Mouse (Mus musculus) adrenal gland, adult 2 months (tissue): Measurements from ENCODE around the gene Phb2. TPM values are rescaled to one million over a fixed set of nuclear protein-coding genes. Genes with fewer than 3 reads are reported as not detected.

Experiments used
- DNase-seq: peaks from one replicate; pipeline ENCODE4 v3.0.0; 2021
- microRNA-seq, 2 experiments: library from miRNA; unstranded; fragments of <30 nt; microRNA quantifications; one replicate each; pipeline ENCODE4 v1.2.0; 2021
- polyA plus RNA-seq: library from polyadenylated mRNA; depleted of rRNA; stranded (reverse); fragments of >200 nt; gene quantifications from 2 replicates; pipeline ENCODE4 v1.2.3, GENCODE M21; 2012; rRNA removed
- total RNA-seq, 2 experiments: library from RNA; stranded (reverse); gene quantifications; 2 replicates each; pipeline ENCODE4 v1.2.3; 2021

Gene Phb2
- total and polyA plus RNA-seq, 3 experiments = 181 to 294 (median 286) TPM

- DNase-seq = no peak
Measured at GRCm38 (mm10) chr6:124746654-124747632, 34.8 kb downstream of the Phb2 start.

DNA sequence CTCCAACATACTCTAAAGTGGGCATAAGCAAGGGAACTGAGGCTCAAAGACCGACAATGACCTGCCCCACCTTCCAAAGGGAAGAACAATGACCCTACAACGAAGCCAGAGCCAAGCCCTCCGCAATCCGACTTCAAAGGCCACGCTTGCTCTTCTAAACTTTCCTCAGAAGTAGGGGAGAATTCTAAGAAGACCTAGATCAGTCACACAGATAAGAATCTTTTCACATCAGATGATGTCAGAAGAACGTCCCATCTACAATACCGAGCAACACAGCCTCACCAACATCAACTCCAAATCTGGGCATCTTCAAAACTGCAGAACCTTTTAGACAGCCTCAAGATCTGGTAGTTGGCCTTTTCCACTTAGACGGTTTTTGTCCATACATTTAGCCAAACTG, 38.3 kb downstream of the Phb2 start:
- no peak for DNase-seq

DNA sequence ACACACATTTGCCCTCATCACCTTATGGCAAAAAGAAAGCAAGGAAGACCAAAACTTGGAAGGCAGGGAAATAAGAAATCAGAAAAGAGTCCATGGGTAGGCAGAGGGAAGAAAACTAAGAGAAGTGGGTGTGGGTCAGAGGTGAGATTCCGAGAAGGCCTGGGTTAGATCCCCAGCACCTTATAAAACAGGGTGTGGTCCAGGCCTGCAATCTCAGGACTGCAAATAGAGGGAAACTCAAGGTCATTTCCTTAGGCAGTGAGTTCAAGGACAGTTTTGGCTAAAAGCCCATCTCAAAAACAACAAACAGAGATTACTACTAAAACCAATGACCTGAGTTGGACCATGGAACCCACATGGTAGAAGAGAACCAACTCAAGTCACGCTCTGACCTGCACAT, 41.7 kb downstream of the Phb2 start:
- DNase-seq = no peak

- no peak for DNase-seq
Measured at GRCm38 (mm10) chr6:124755306-124755705, 43.2 kb downstream of the Phb2 start.

DNA sequence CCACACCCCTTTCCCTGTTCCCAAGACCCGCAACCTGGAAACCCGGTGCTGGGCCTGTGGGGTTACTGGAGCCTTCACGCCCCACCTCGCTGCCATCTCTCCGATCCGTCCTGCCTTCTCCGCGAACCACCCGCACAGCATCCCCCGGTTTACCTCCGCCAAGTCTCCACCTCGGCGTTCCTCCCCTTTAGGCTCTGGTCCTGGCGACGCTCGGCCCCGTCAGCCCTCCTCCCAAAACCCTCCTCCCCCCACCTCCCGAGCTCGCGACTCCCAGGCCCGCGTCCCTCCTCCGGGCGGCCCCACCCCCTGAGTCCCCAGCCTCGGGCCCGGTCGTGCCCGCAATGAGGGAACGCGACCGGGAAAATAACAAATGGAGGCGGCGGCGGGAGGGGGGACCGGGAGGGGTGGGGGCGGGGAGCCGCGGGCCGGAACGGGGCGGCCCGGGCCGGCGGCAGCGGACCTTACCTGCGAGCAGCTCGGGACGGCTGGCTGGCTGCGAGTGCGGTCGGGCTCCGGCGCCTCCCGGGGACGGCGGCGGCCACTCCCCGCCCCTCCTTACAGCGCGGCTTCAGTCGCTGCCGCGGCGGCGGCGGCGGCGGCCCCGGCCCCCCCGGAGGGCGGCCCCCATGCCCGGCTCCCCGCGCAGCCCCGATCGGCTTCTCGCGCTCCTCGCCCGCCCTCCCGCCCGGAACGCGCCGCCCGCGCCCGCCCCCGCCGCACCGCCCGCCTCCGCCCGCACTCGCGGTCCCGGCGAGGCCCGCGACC, 43.9 kb downstream of the Phb2 start, which contains the start of the genes Gm45234 and Atn1:
Gene Gm45234, minus strand, starts transcription at position 191 of the 765 bp plus-strand sequence.
Gene Atn1, minus strand, starts transcription at position 694 of the 765 bp plus-strand sequence.
- DNase-seq = peak; percentile 91

GRCm38 (mm10) chr6:124756652-124757350, 44.7 kb downstream of the Phb2 start:
- DNase-seq = peak; percentile 92

DNA sequence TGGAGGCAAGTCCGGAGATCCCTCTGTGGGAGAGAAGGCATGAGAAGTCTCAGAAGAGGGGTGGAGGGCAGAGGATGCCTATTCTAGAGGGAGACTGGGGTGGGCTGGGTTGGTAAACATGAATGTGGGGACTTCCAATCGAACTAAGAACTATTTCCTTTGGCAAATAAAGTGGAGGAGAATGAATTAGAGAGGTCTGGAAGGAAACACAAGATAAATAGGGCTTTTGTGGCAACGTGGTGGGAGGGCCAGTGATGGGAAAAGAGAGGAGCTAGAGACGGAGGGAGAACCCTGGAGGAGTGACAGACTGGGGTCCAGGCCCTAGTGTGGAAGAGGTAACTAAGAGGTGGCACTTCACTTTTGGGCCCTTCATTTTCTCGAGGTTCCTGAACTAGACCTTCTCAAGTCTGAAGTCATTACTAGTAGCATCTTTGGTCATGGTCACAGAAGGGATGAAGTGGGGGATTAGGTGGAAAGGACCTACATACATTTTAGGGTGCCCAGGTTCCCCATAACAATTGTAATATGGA, 45.3 kb downstream of the Phb2 start:
- DNase-seq = no peak

DNA sequence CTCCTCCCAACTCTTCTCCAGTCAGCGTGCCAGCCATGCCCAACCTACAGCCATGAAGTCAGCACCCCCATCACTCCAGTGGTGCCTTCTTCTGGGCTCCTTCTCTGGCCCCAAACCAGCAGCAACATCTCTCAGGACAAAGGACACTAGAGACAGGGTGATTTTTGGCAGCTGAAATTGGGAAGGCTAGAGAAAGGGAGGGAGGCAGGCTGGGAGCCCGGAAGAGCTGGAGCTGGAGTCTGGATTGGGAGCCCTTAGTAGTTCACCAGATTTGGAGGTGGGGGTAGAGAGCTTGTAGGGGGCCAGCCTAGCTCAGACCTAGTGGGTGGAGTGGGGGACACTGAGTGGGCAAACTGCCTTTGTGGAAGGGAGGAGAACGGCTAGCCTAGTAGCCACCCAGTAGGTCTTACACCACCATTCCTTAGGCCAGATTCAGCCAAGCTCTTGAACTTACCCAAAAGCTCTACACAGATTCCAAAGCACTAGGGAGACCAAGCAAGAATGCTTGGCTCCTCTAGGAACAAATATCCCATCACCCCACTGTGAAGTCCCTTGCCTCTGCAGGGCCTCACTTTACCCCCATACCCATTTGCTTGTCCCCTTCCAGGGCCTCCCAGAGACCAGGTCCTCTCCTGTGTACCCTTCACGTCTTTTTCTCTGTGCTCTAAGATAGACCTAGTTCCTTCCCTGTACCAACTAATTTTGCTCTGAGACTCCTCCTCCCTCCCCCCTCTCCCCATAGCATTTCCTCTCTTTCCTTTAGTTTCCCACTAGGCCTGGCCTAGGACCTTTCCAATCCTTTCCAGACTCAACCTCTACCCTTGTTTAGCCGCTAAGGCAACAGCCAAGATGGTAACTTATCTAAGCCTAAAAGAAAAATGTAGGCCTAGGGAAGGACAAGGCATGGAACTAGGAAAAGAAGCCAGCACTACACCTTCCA, 46.0 kb downstream of the Phb2 start:
- peak; percentile 73 for DNase-seq

GRCm38 (mm10) chr6:124758849-124759232, 46.7 kb downstream of the Phb2 start:
- no peak for DNase-seq

GRCm38 (mm10) chr6:124759259-124759658, 47.1 kb downstream of the Phb2 start:
- DNase-seq = peak; percentile 86

DNA sequence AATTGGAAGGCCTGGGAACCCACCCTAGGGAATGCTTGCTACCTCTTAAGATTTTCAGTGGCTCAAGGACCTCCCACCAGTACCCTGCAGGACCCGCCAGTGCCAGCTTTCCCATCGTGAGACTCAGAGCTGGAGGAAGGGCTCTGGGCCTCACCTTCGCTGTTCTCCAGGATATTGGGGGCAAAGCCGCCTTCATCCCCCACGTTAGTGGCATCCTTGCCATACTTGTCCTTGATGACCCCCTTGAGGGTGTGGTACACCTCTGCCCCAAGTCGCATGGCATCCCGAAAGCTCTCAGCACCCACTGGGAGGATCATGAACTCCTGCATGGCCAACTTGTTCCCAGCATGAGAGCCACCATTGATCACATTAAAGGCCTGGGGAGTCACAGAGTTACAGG, 53.8 kb downstream of the Phb2 start:
- no peak for DNase-seq

Small RNAs within 50 kb of the gene (microRNA-seq; reads per million reads assigned to microRNA genes)
- gene Mir141 (5.7 to 5.8 reads per million in 2 experiments), gene Mir200c (45.5 to 49.0 reads per million in 2 experiments)

Other genes with a start within 250 kb of the Phb2 start
- 100 to 1,000 TPM in 1 of 2 experiments, 10 to 100 TPM in 1; 91.8 to 146 TPM for gene Clstn3, start 247.5 kb upstream of the Phb2 start, total RNA-seq
- 62.4 and 91.3 TPM in 2 replicates for gene Clstn3, start 247.5 kb upstream of the Phb2 start, polyA plus RNA-seq
- gene C1rl, start 219.2 kb upstream of the Phb2 start, total RNA-seq = 10 to 100 TPM; 20.6 to 22.0 TPM
- gene C1rl, start 219.2 kb upstream of the Phb2 start, polyA plus RNA-seq = 11.2 and 13.4 TPM in 2 replicates
- 10 to 100 TPM; 48.6 to 68.2 TPM for gene C1ra, start 199.9 kb upstream of the Phb2 start, total RNA-seq
- 20.3 and 27.2 TPM in 2 replicates for gene C1ra, start 199.9 kb upstream of the Phb2 start, polyA plus RNA-seq
- 10 to 100 TPM; 45.4 to 72.3 TPM for gene C1s1, start 170.0 kb upstream of the Phb2 start, total RNA-seq
- gene C1s1, start 170.0 kb upstream of the Phb2 start, polyA plus RNA-seq = 10.1 and 14.8 TPM in 2 replicates
- 1 to 10 TPM; 7.9 to 8.9 TPM for gene C1rb, start 142.0 kb upstream of the Phb2 start, total RNA-seq
- 0.29 and 0.86 TPM in 2 replicates for gene C1rb, start 142.0 kb upstream of the Phb2 start, polyA plus RNA-seq
- 1 to 10 TPM; 1.5 to 2.6 TPM for gene C1s2, start 76.3 kb upstream of the Phb2 start, total RNA-seq
- gene C1s2, start 76.3 kb upstream of the Phb2 start, polyA plus RNA-seq = not detected in 2 replicates
- 100 to 1,000 TPM in 1 of 2 experiments, 10 to 100 TPM in 1; 92.1 to 138 TPM for gene Lpcat3, start 49.3 kb upstream of the Phb2 start, total RNA-seq
- 141 and 155 TPM in 2 replicates for gene Lpcat3, start 49.3 kb upstream of the Phb2 start, polyA plus RNA-seq
- gene Emg1, start 158 bp upstream of the Phb2 start, total RNA-seq = 10 to 100 TPM; 80.6 to 82.6 TPM
- 16.6 and 17.0 TPM in 2 replicates for gene Emg1, start 158 bp upstream of the Phb2 start, polyA plus RNA-seq
- 10 to 100 TPM in 1 of 2 experiments, 1 to 10 TPM in 1; 6.5 to 11.2 TPM for gene Ptpn6, start 26.4 kb downstream of the Phb2 start, total RNA-seq
- gene Ptpn6, start 26.4 kb downstream of the Phb2 start, polyA plus RNA-seq = 6.1 and 6.8 TPM in 2 replicates
- 100 to 1,000 TPM; 357 to 360 TPM for gene Grcc10, start 29.0 kb downstream of the Phb2 start, total RNA-seq
- gene Grcc10, start 29.0 kb downstream of the Phb2 start, polyA plus RNA-seq = 233 and 246 TPM in 2 replicates
- not detected for gene Gm45234, start 43.7 kb downstream of the Phb2 start, total RNA-seq
- not detected in 2 replicates for gene Gm45234, start 43.7 kb downstream of the Phb2 start, polyA plus RNA-seq
- 10 to 100 TPM; 76.8 to 86.3 TPM for gene Atn1, start 44.2 kb downstream of the Phb2 start, total RNA-seq
- gene Atn1, start 44.2 kb downstream of the Phb2 start, polyA plus RNA-seq = 73.3 and 110 TPM in 2 replicates
- 10 to 100 TPM; 12.4 to 35.9 TPM for gene Eno2, start 57.3 kb downstream of the Phb2 start, total RNA-seq
- gene Eno2, start 57.3 kb downstream of the Phb2 start, polyA plus RNA-seq = 8.3 and 16.5 TPM in 2 replicates
- gene Lrrc23, start 67.4 kb downstream of the Phb2 start, total RNA-seq = under 1 TPM; 0.29 to 0.38 TPM
- gene Lrrc23, start 67.4 kb downstream of the Phb2 start, polyA plus RNA-seq = 0.16 and 0.32 TPM in 2 replicates
- gene Spsb2, start 96.3 kb downstream of the Phb2 start, total RNA-seq = 10 to 100 TPM; 19.6 to 28.0 TPM
- gene Spsb2, start 96.3 kb downstream of the Phb2 start, polyA plus RNA-seq = 34.0 and 40.0 TPM in 2 replicates
- gene Tpi1, start 102.0 kb downstream of the Phb2 start, total RNA-seq = 100 to 1,000 TPM; 385 to 502 TPM
- gene Tpi1, start 102.0 kb downstream of the Phb2 start, polyA plus RNA-seq = 237 and 285 TPM in 2 replicates
- 100 to 1,000 TPM; 103 to 132 TPM for gene Usp5, start 117.1 kb downstream of the Phb2 start, total RNA-seq
- 102 and 111 TPM in 2 replicates for gene Usp5, start 117.1 kb downstream of the Phb2 start, polyA plus RNA-seq
- 1 to 10 TPM; 2.2 to 3.9 TPM for gene Cdca3, start 117.2 kb downstream of the Phb2 start, total RNA-seq
- gene Cdca3, start 117.2 kb downstream of the Phb2 start, polyA plus RNA-seq = 5.9 and 8.6 TPM in 2 replicates
- gene Gnb3, start 127.9 kb downstream of the Phb2 start, total RNA-seq = 10 to 100 TPM in 1 of 2 experiments, 1 to 10 TPM in 1; 6.7 to 12.2 TPM
- 9.2 and 11.9 TPM in 2 replicates for gene Gnb3, start 127.9 kb downstream of the Phb2 start, polyA plus RNA-seq
- 10 to 100 TPM; 16.8 to 23.6 TPM for gene P3h3, start 145.4 kb downstream of the Phb2 start, total RNA-seq
- gene P3h3, start 145.4 kb downstream of the Phb2 start, polyA plus RNA-seq = 42.6 and 48.6 TPM in 2 replicates
- gene Gpr162, start 151.6 kb downstream of the Phb2 start, total RNA-seq = 1 to 10 TPM; 1.1 to 2.5 TPM
- gene Gpr162, start 151.6 kb downstream of the Phb2 start, polyA plus RNA-seq = 1.9 and 2.4 TPM in 2 replicates
- under 1 TPM; 0.31 to 0.55 TPM for gene Cd4, start 175.9 kb downstream of the Phb2 start, total RNA-seq
- 0.52 and 0.61 TPM in 2 replicates for gene Cd4, start 175.9 kb downstream of the Phb2 start, polyA plus RNA-seq
- gene Lag3, start 199.4 kb downstream of the Phb2 start, total RNA-seq = 1 to 10 TPM; 1.1 to 1.5 TPM
- 2.1 and 2.5 TPM in 2 replicates for gene Lag3, start 199.4 kb downstream of the Phb2 start, polyA plus RNA-seq
- gene Ptms, start 207.8 kb downstream of the Phb2 start, total RNA-seq = 100 to 1,000 TPM; 828 to 858 TPM
- gene Ptms, start 207.8 kb downstream of the Phb2 start, polyA plus RNA-seq = 2,208 and 2,873 TPM in 2 replicates
- gene Mlf2, start 219.1 kb downstream of the Phb2 start, total RNA-seq = 100 to 1,000 TPM; 269 to 320 TPM
- 390 and 451 TPM in 2 replicates for gene Mlf2, start 219.1 kb downstream of the Phb2 start, polyA plus RNA-seq